Mouse (Mus musculus) liver, embryonic 14.5 days (tissue): Measurements from ENCODE around the gene Mrln. TPM values are rescaled to one million over a fixed set of nuclear protein-coding genes. Genes with fewer than 3 reads are reported as not detected.

Source experiments
- ATAC-seq: fragments of 200-750 bp; cut with Nextera tagmentation; 2 replicates; pipeline ENCODE4 v1.8.0; 2017; ENCODE audit warnings: moderate number of reproducible peaks, mild to moderate bottlenecking, moderate library complexity; ENCODE audit not compliant: insufficient read depth
- DNase-seq, 3 experiments: peaks; one replicate each; pipeline ENCODE4 v3.0.0-alpha.2; 2012 to 2013; ENCODE audit warnings: low read depth in 3 of 3, low spot score in 3 of 3
- H3K27ac ChIP-seq: fragments of 300-500 bp; sonication (generic); 2 replicates; pipeline ENCODE4 v1.5.1; 2014; ENCODE audit warnings: moderate library complexity, mild to moderate bottlenecking, control low read depth, inconsistent platforms
- H3K27me3 ChIP-seq: fragments of 300-500 bp; sonication (generic); 2 replicates; pipeline ENCODE4 v1.6.1; 2014; ENCODE audit warnings: mild to moderate bottlenecking, low read length, moderate library complexity; ENCODE audit not compliant: control insufficient read depth, insufficient read depth
- H3K36me3 ChIP-seq: fragments of 300-500 bp; sonication (generic); replicated peaks from 2 replicates; pipeline ENCODE4 v1.6.1; 2014; ENCODE audit warnings: low read depth; ENCODE audit not compliant: control insufficient read depth, insufficient read depth
- H3K4me1 ChIP-seq, 2 experiments: fragments of 200-500 bp in 1 of 2; fragments of 300-500 bp in 1 of 2; sonication (generic) in 1 of 2; replicated peaks; 2 replicates each; pipeline ENCODE4 v1.6.1; 2012 to 2014; ENCODE audit warnings: antibody characterized with exemption in 1 of 2, inconsistent platforms in 1 of 2, low read length in 1 of 2; ENCODE audit not compliant: control insufficient read depth in 2 of 2, insufficient read depth in 2 of 2
- H3K4me2 ChIP-seq: fragments of 300-500 bp; sonication (generic); 2 replicates; pipeline ENCODE4 v1.6.1; 2014; ENCODE audit warnings: low read depth, mild to moderate bottlenecking, control low read depth, moderate library complexity
- H3K4me3 ChIP-seq, 2 experiments: fragments of 200-500 bp in 1 of 2; fragments of 300-500 bp in 1 of 2; sonication (generic) in 1 of 2; 2 replicates each; pipeline ENCODE4 v1.5.1; 2012 to 2014; ENCODE audit warnings: low read depth in 2 of 2, low read length in 2 of 2, mild to moderate bottlenecking in 2 of 2, control low read depth in 1 of 2, inconsistent platforms in 1 of 2, moderate library complexity in 1 of 2; ENCODE audit not compliant: insufficient read depth in 1 of 2
- H3K9ac ChIP-seq: fragments of 300-500 bp; sonication (generic); replicated peaks from 2 replicates; pipeline ENCODE4 v1.6.1; 2014; ENCODE audit warnings: mild to moderate bottlenecking, control low read depth, moderate library complexity
- H3K9me3 ChIP-seq: fragments of 300-500 bp; sonication (generic); 2 replicates; pipeline ENCODE4 v1.6.1; 2016; ENCODE audit warnings: low read length, mixed read lengths; ENCODE audit not compliant: control insufficient read depth
- CTCF ChIP-seq: IDR thresholded peaks from 2 replicates; pipeline ENCODE4 v1.5.1; 2016; ENCODE audit warnings: antibody characterized with exemption, low read depth, control low read depth
- EP300 ChIP-seq: IDR thresholded peaks from 2 replicates; pipeline ENCODE4 v1.6.1; 2016; ENCODE audit warnings: antibody characterized with exemption, low read depth
- WGBS: fragments of 180-500 bp; shearing (Covaris S2); extraction: QIAGEN DNeasy Blood & Tissue Kit; methylation state at CpG from one replicate; pipeline ENCODE4 v1.1.7; 2014; ENCODE audit not compliant: insufficient replicate concordance; 5-methylcytosine and 5-hydroxymethylcytosine counted together
- polyA plus RNA-seq, 2 experiments: library from polyadenylated mRNA; depleted of rRNA in 1 of 2; stranded (reverse) in 1 of 2; unstranded in 1 of 2; fragments of >200 nt; fragmentation: Nextera tagmentation in 1 of 2; extraction: Ambion mirVana in 1 of 2; gene quantifications; 2 replicates each; pipeline versions ENCODE4 v1.2.1 to v1.2.3; 2012 to 2014

Mrln gene
- polyA plus RNA-seq, 2 experiments, result 0.15 TPM; not detected in 1

- H3K36me3 ChIP-seq, result no peaks in the 10 kb centered on the region; the same call in 1 of the 2 replicates
- no peak overlapping the region for H3K4me3 ChIP-seq
- no peak overlapping the region for H3K27ac ChIP-seq
- no peaks in the 10 kb centered on the region for H3K27me3 ChIP-seq
- 0 out of 4 replicates have a peak, but pooled peaks cover 0 to 2% of the 10 kb centered on the region in 2 experiments for H3K4me1 ChIP-seq
- ATAC-seq (no peak), DNase-seq (no peak)
- H3K4me2 ChIP-seq, result no peak overlapping the region
- no peaks in the 10 kb centered on the region for H3K9me3 ChIP-seq
- TF ChIP-seq EP300 (no peak), CTCF (no peak)
- 76% methylated on average over 5 of the region's 5 CpGs for WGBS
- no peak overlapping the region for H3K9ac ChIP-seq
Observed at GRCm38 (mm10) chr10:70163681-70164080, 40.8 kb upstream of the Mrln start.

GRCm38 (mm10) chr10:70165877-70166276, 38.6 kb upstream of the Mrln start:
- DNase-seq (no peak), ATAC-seq (no peak)
- Histone ChIP-seq H3K36me3 (peaks cover 3% of the 10 kb centered on the region), H3K9me3 (no peaks in the 10 kb centered on the region), H3K27me3 (no peaks in the 10 kb centered on the region), H3K27ac (no peak overlapping the region), H3K9ac (no peak overlapping the region), H3K4me2 (no peak overlapping the region), H3K4me1 (0 out of 4 replicates have a peak, but pooled peaks cover 0 to 2% of the 10 kb centered on the region in 2 experiments), H3K4me3 (no peak overlapping the region)
- WGBS, result 75% methylated on average over 6 of the region's 6 CpGs
- TF ChIP-seq EP300 (no peak), CTCF (peak; percentile 51)

GRCm38 (mm10) chr10:70166427-70166826, 38.0 kb upstream of the Mrln start:
- 82% methylated on average over 5 of the region's 5 CpGs for WGBS
- Histone ChIP-seq H3K9ac (no peak overlapping the region), H3K4me1 (0 out of 4 replicates have a peak, but pooled peaks cover 0 to 2% of the 10 kb centered on the region in 2 experiments), H3K4me3 (no peak overlapping the region), H3K27me3 (no peaks in the 10 kb centered on the region), H3K4me2 (no peak overlapping the region), H3K27ac (no peak overlapping the region), H3K9me3 (no peaks in the 10 kb centered on the region), H3K36me3 (peaks cover 5% of the 10 kb centered on the region)
- TF ChIP-seq EP300, result no peak
- TF ChIP-seq CTCF, result no peak
- DNase-seq (no peak), ATAC-seq (no peak)

GRCm38 (mm10) chr10:70167625-70168024, 36.8 kb upstream of the Mrln start:
- H3K27ac ChIP-seq, result no peak overlapping the region
- H3K36me3 ChIP-seq, result peaks cover 5% of the 10 kb centered on the region
- H3K4me1 ChIP-seq, result 0 out of 4 replicates have a peak, but pooled peaks cover 0 to 2% of the 10 kb centered on the region in 2 experiments
- WGBS, result 54% methylated on average over 11 of the region's 11 CpGs
- no peak for ATAC-seq
- TF ChIP-seq CTCF (no peak), EP300 (no peak)
- no peak for DNase-seq
- H3K4me2 ChIP-seq, result no peak overlapping the region
- no peaks in the 10 kb centered on the region for H3K27me3 ChIP-seq
- no peak overlapping the region for H3K9ac ChIP-seq
- H3K9me3 ChIP-seq, result no peaks in the 10 kb centered on the region
- no peak overlapping the region for H3K4me3 ChIP-seq

GRCm38 (mm10) chr10:70168396-70168795, 36.1 kb upstream of the Mrln start:
- H3K9ac ChIP-seq, result no peak overlapping the region
- 0 out of 4 replicates have a peak, but pooled peaks cover 0 to 2% of the 10 kb centered on the region in 2 experiments for H3K4me1 ChIP-seq
- no peak overlapping the region for H3K4me2 ChIP-seq
- no peaks in the 10 kb centered on the region for H3K9me3 ChIP-seq
- TF ChIP-seq CTCF, result no peak
- TF ChIP-seq EP300, result no peak
- 80% methylated on average over 13 of the region's 13 CpGs for WGBS
- no peak overlapping the region for H3K27ac ChIP-seq
- no peaks in the 10 kb centered on the region for H3K27me3 ChIP-seq
- peaks cover 5% of the 10 kb centered on the region for H3K36me3 ChIP-seq
- ATAC-seq (0 out of 2 replicates have a peak, but pooled peaks have one; percentile 16), DNase-seq (peak in 1 of 3 experiments; percentile 19)
- H3K4me3 ChIP-seq, result no peak overlapping the region
